Comparison of ENCODE assay signal across 26 mouse cellular contexts in the genomic region with DNA sequence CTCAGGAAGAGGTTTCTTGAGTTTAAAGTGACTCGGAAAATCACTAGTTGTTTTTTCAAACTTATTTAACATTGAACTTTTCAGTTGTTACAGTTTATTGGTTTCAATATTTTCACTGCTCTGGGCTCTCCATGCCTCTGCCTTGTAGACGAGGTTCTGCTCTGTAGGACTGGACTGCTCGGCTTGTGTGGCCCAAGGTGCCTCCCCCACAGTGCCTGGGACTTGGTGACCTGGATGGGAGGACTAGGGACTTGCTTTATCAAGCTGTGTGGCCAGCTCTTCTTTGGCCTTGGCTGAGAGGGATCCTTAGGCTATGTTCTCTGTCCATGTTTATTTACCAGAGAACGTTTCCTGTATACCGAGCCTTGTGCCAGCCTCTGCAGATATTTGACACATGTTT. TPM values are rescaled to one million over a fixed set of nuclear protein-coding genes. Genes with fewer than 3 reads are reported as not detected.
"Had no signal": no experiment of that assay in that cellular context is flagged by ENCODE, and none has a peak within 500 bp of the region (broad histone marks: within the 10 kb centered on the region; RNA-seq: fewer than 3 reads in every experiment).

No protein-coding gene starts in this region.

- H3K9ac ChIP-seq: heart, embryonic 13.5 days; heart, embryonic 15.5 days; hindbrain, embryonic 12.5 days; hindbrain, embryonic 14.5 days; intestine, embryonic 15.5 days; limb, embryonic 13.5 days; liver, embryonic 13.5 days had no signal

- H3K4me3 ChIP-seq: gastrocnemius, adult 2 months; heart, embryonic 13.5 days; heart, embryonic 15.5 days; hindbrain, embryonic 10.5 days; hindbrain, embryonic 12.5 days; intestine, embryonic 15.5 days; layer of hippocampus, adult 2 months; left cerebral cortex, adult 2 months; limb, embryonic 13.5 days; liver, embryonic 13.5 days had no signal

- H3K4me2 ChIP-seq: heart, embryonic 11.5 days; heart, embryonic 13.5 days; heart, embryonic 15.5 days; hindbrain, embryonic 12.5 days; hindbrain, embryonic 14.5 days; intestine, embryonic 15.5 days; limb, embryonic 13.5 days; liver, embryonic 11.5 days; liver, embryonic 13.5 days had no signal

- DNase-seq: gastrocnemius, adult 2 months; gastrocnemius, postnatal 10 days; gastrocnemius, postnatal 25 days; heart, postnatal 4 days; kidney, adult 18-20 months; kidney, adult 8-10 months; kidney, postnatal 25 days; kidney, postnatal 4 days; liver; liver, embryonic 13.5 days had no signal

- H3K36me3 ChIP-seq: heart, embryonic 13.5 days; heart, embryonic 15.5 days; hindbrain, embryonic 10.5 days; hindbrain, embryonic 12.5 days; intestine, embryonic 15.5 days; limb, embryonic 13.5 days; liver, embryonic 13.5 days had no signal

- ATAC-seq: forebrain, embryonic 16.5 days; hindbrain, embryonic 16.5 days; inflammation-experienced regulatory T-cells, adult 6 months; intestine, embryonic 15.5 days; intestine, postnatal 0 days had no signal

- H3K27ac ChIP-seq: gastrocnemius, adult 2 months; heart, embryonic 13.5 days; heart, embryonic 15.5 days; hindbrain, embryonic 10.5 days; hindbrain, embryonic 12.5 days; hindbrain, embryonic 14.5 days; intestine, embryonic 15.5 days; kidney, postnatal 0 days; layer of hippocampus, adult 2 months; left cerebral cortex, adult 2 months; limb, embryonic 13.5 days; liver, embryonic 13.5 days had no signal

- H3K27me3 ChIP-seq: heart, embryonic 13.5 days; heart, embryonic 15.5 days; hindbrain, embryonic 12.5 days; intestine, embryonic 15.5 days; limb, embryonic 13.5 days; liver, embryonic 13.5 days had no signal

- H3K9me3 ChIP-seq: heart, embryonic 13.5 days; heart, embryonic 15.5 days; hindbrain, embryonic 10.5 days; hindbrain, embryonic 12.5 days; intestine, embryonic 15.5 days; limb, embryonic 13.5 days; liver, embryonic 13.5 days had no signal

RNA-seq across cellular contexts. Expression of a gene that starts 17.4 kb away (rescaled TPM):
- polyA plus RNA-seq: inflammation-experienced regulatory T-cells, adult 6 months had no signal
